In the genomic region with DNA sequence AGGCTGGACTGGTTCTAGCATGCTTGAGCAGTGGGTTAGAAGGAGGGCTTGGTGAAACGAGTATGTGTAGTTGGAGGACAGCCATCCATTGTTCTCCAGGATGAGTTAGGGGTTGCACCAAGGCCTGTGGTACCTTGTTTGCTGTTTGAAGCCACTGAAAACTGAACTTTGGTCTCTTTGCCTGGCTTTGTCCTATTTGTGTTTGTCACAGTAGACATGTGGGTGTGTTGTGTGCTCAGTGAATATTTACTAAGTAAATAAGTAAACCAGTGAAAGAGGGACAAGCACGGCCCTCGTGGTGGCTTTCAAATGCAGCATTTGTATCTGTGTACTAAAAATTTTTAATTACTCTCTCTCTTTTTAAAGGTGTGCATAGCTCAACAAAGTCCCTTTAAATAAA, we compare ENCODE assay signal across 21 mouse cellular contexts.
DNase-seq lines count a peak whose midpoint lies in the region; ATAC-seq lines count a peak whose summit lies in the region.
"Had no signal": no experiment of that assay in that cellular context is flagged by ENCODE, and none has a peak within 500 bp of the region (broad histone marks: within the 10 kb centered on the region; RNA-seq: fewer than 3 reads in every experiment).

No protein-coding gene starts in this region.

- H3K27me3 ChIP-seq in limb, embryonic 15.5 days: no peaks in the 10 kb centered on the region
- no peaks in the 10 kb centered on the region for H3K27me3 ChIP-seq in liver, embryonic 16.5 days (ENCODE audit: control insufficient read depth, insufficient read depth, low read depth, low read length)
- no peaks in the 10 kb centered on the region for H3K27me3 ChIP-seq in hindbrain, embryonic 11.5 days (ENCODE audit: control insufficient read depth, insufficient read depth, low read length)
- no peaks in the 10 kb centered on the region for H3K27me3 ChIP-seq in midbrain, embryonic 15.5 days (replicated peaks)
- H3K27me3 ChIP-seq: heart, embryonic 15.5 days; hindbrain, embryonic 15.5 days; megakaryocyte, embryonic 14.5 days; midbrain, embryonic 13.5 days had no signal

- 41% methylated on average over 3 of the region's 3 CpGs for WGBS in limb, embryonic 15.5 days
- WGBS in liver, embryonic 16.5 days (ENCODE audit: insufficient replicate concordance): 34% methylated on average over 3 of the region's 3 CpGs
- WGBS in hindbrain, embryonic 11.5 days: 77% methylated on average over 3 of the region's 3 CpGs
- WGBS in midbrain, embryonic 15.5 days: 67% methylated on average over 3 of the region's 3 CpGs

- H3K9me3 ChIP-seq in limb, embryonic 15.5 days: no peaks in the 10 kb centered on the region
- H3K9me3 ChIP-seq in liver, embryonic 16.5 days (replicated peaks; ENCODE audit: control insufficient read depth, low read length): no peaks in the 10 kb centered on the region
- H3K9me3 ChIP-seq in hindbrain, embryonic 11.5 days (ENCODE audit: control insufficient read depth, low read length): no peaks in the 10 kb centered on the region
- no peaks in the 10 kb centered on the region for H3K9me3 ChIP-seq in midbrain, embryonic 15.5 days
- H3K9me3 ChIP-seq: embryonic facial prominence, embryonic 10.5 days; heart, embryonic 15.5 days; hindbrain, embryonic 15.5 days; midbrain, embryonic 13.5 days had no signal

- H3K9ac ChIP-seq in limb, embryonic 15.5 days: no peak overlapping the region
- H3K9ac ChIP-seq in liver, embryonic 16.5 days (ENCODE audit: low read depth, low read length): no peak overlapping the region
- no peak overlapping the region for H3K9ac ChIP-seq in hindbrain, embryonic 11.5 days (ENCODE audit: low read depth, low read length)
- no peak overlapping the region for H3K9ac ChIP-seq in midbrain, embryonic 15.5 days
- H3K9ac ChIP-seq: heart, embryonic 15.5 days; hindbrain, embryonic 15.5 days; midbrain, embryonic 13.5 days had no signal

- 0 out of 2 replicates have a peak overlapping the region, but pooled peaks have one; percentile 33 for H3K27ac ChIP-seq in limb, embryonic 15.5 days
- peak overlapping the region; percentile 44 for H3K27ac ChIP-seq in liver, embryonic 16.5 days (ENCODE audit: low read length)
- no peak overlapping the region for H3K27ac ChIP-seq in hindbrain, embryonic 11.5 days (ENCODE audit: low read depth, low read length)
- no peak overlapping the region for H3K27ac ChIP-seq in midbrain, embryonic 15.5 days
- H3K27ac ChIP-seq: embryonic facial prominence, embryonic 10.5 days; heart, embryonic 15.5 days; hindbrain, embryonic 15.5 days; midbrain, embryonic 13.5 days had no signal

- ATAC-seq in limb, embryonic 15.5 days (ENCODE audit: insufficient number of reproducible peaks, low FRiP score, low TSS enrichment, low read depth): no peak
- peak; percentile 84 for ATAC-seq in liver, embryonic 16.5 days (ENCODE audit: low read depth)
- no peak for ATAC-seq in hindbrain, embryonic 11.5 days (ENCODE audit: low FRiP score)
- no peak for ATAC-seq in midbrain, embryonic 15.5 days (replicated peaks)
- ATAC-seq: forebrain, embryonic 16.5 days; midbrain, embryonic 13.5 days had no signal

- DNase-seq in heart, adult 11 months: peak; percentile 46
- no peak for DNase-seq in heart, adult 18-20 months
- peak; percentile 61 for DNase-seq in kidney, adult 9 months
- no peak for DNase-seq in hindbrain, embryonic 11.5 days (ENCODE audit: low spot score)
- DNase-seq in gastrocnemius, adult 8-10 months (ENCODE audit: low spot score in 2 of 2): no peak
- DNase-seq: adrenal gland, postnatal 14 days; cerebellum, adult 9-10 months; gastrocnemius, postnatal 36 days; heart, postnatal 36 days; lung, adult 2 months; lung, postnatal 14 days; spleen, adult 18-20 months had no signal

- H3K4me2 ChIP-seq in limb, embryonic 15.5 days: no peak overlapping the region
- H3K4me2 ChIP-seq in liver, embryonic 16.5 days (ENCODE audit: low read depth, low read length): no peak overlapping the region
- H3K4me2 ChIP-seq in hindbrain, embryonic 11.5 days (replicated peaks; ENCODE audit: low read depth, low read length): no peak overlapping the region
- H3K4me2 ChIP-seq in midbrain, embryonic 15.5 days: no peak overlapping the region
- H3K4me2 ChIP-seq: heart, embryonic 15.5 days; hindbrain, embryonic 15.5 days; midbrain, embryonic 13.5 days had no signal

- H3K36me3 ChIP-seq in limb, embryonic 15.5 days: no peaks in the 10 kb centered on the region
- no peaks in the 10 kb centered on the region for H3K36me3 ChIP-seq in liver, embryonic 16.5 days (ENCODE audit: control insufficient read depth, insufficient read depth)
- no peaks in the 10 kb centered on the region for H3K36me3 ChIP-seq in hindbrain, embryonic 11.5 days (ENCODE audit: control insufficient read depth, insufficient read depth, low read length)
- H3K36me3 ChIP-seq in midbrain, embryonic 15.5 days (replicated peaks): no peaks in the 10 kb centered on the region
- H3K36me3 ChIP-seq: embryonic facial prominence, embryonic 10.5 days; heart, embryonic 15.5 days; hindbrain, embryonic 15.5 days; midbrain, embryonic 13.5 days had no signal

- H3K4me3 ChIP-seq in limb, embryonic 15.5 days: no peak overlapping the region
- no peak overlapping the region for H3K4me3 ChIP-seq in liver, embryonic 16.5 days (ENCODE audit: low read depth, low read length)
- H3K4me3 ChIP-seq in hindbrain, embryonic 11.5 days (ENCODE audit: low read depth, low read length): no peak overlapping the region
- no peak overlapping the region for H3K4me3 ChIP-seq in midbrain, embryonic 15.5 days
- H3K4me3 ChIP-seq: embryonic facial prominence, embryonic 10.5 days; heart, embryonic 15.5 days; hindbrain, embryonic 15.5 days; megakaryocyte, embryonic 14.5 days; midbrain, embryonic 13.5 days had no signal

- H3K4me1 ChIP-seq in limb, embryonic 15.5 days: no peaks in the 10 kb centered on the region
- no peaks in the 10 kb centered on the region; the same call in 1 of the 2 replicates for H3K4me1 ChIP-seq in liver, embryonic 16.5 days (ENCODE audit: control insufficient read depth, low read depth, low read length)
- no peaks in the 10 kb centered on the region for H3K4me1 ChIP-seq in hindbrain, embryonic 11.5 days (replicated peaks; ENCODE audit: control insufficient read depth, insufficient read depth, low read length)
- H3K4me1 ChIP-seq in midbrain, embryonic 15.5 days: no peaks in the 10 kb centered on the region
- H3K4me1 ChIP-seq: embryonic facial prominence, embryonic 10.5 days; heart, embryonic 15.5 days; megakaryocyte, embryonic 14.5 days; midbrain, embryonic 13.5 days had no signal

Comparison
In these comparisons a context has a peak if more than half of its experiments do, and no peak if none do; other contexts are left out.
1. DNase-seq: peak in heart, adult 11 months (single experiment) and kidney, adult 9 months (single experiment); none in heart, adult 18-20 months (0 of 2), hindbrain, embryonic 11.5 days (single experiment) and gastrocnemius, adult 8-10 months (0 of 2).
2. H3K27ac ChIP-seq: peak in limb, embryonic 15.5 days (single experiment) and liver, embryonic 16.5 days (single experiment); none in hindbrain, embryonic 11.5 days (single experiment) and midbrain, embryonic 15.5 days (single experiment).